Mouse (Mus musculus) MEL (cell line): Measurements from ENCODE around the gene Aldh1b1.

Experiments
- CTCF ChIP-seq, 3 experiments: IDR thresholded peaks in 2 of 3; conservative IDR thresholded peaks in 1 of 3; 2 replicates each; pipeline ENCODE4 v1.5.1; 2011 to 2012; ENCODE audit warnings: low read length in 3 of 3, low read depth in 2 of 3, mild to moderate bottlenecking in 2 of 3, improper control_type of control experiment in 1 of 3, inconsistent platforms in 1 of 3, mixed read lengths in 1 of 3, moderate library complexity in 1 of 3; ENCODE audit not compliant: control insufficient read depth in 1 of 3, insufficient read depth in 1 of 3, poor library complexity in 1 of 3, severe bottlenecking in 1 of 3
- E2F4 ChIP-seq: IDR thresholded peaks from 2 replicates; pipeline ENCODE4 v1.6.1; 2011; ENCODE audit warnings: low read depth, low read length, improper control_type of control experiment, borderline replicate concordance
- ELF1 ChIP-seq: IDR thresholded peaks from 2 replicates; pipeline ENCODE4 v1.6.1; 2014; ENCODE audit warnings: low read depth, mild to moderate bottlenecking, inconsistent platforms, low read length, improper control_type of control experiment, moderate library complexity
- EP300 ChIP-seq, 2 experiments: IDR thresholded peaks; 2 replicates each; pipeline ENCODE4 v1.6.1; 2011; ENCODE audit warnings: improper control_type of control experiment in 2 of 2, low read length in 2 of 2, low read depth in 1 of 2, mild to moderate bottlenecking in 1 of 2
- MAX ChIP-seq: IDR thresholded peaks from 2 replicates; pipeline ENCODE4 v1.6.1; 2011; ENCODE audit warnings: low read length, improper control_type of control experiment
- MEF2A ChIP-seq: IDR thresholded peaks from 2 replicates; pipeline ENCODE4 v1.6.1; 2014; ENCODE audit warnings: low read depth, mild to moderate bottlenecking, inconsistent platforms, low read length, improper control_type of control experiment; ENCODE audit not compliant: poor library complexity, insufficient replicate concordance, severe bottlenecking; ENCODE audit errors: extremely low read depth
- NELFE ChIP-seq: IDR thresholded peaks from 2 replicates; pipeline ENCODE4 v1.6.1; 2011; ENCODE audit warnings: low read depth, low read length, improper control_type of control experiment
- NRF1 ChIP-seq: IDR thresholded peaks from 2 replicates; pipeline ENCODE4 v1.6.1; 2014; ENCODE audit warnings: low read depth, mild to moderate bottlenecking, inconsistent platforms, low read length, improper control_type of control experiment, moderate library complexity; ENCODE audit not compliant: poor library complexity, insufficient read depth, severe bottlenecking
- TCF12 ChIP-seq: IDR thresholded peaks from 2 replicates; pipeline ENCODE4 v1.6.1; 2014; ENCODE audit warnings: low read depth, mild to moderate bottlenecking, inconsistent platforms, low read length, improper control_type of control experiment, moderate library complexity
- USF1 ChIP-seq: IDR thresholded peaks from 2 replicates; pipeline ENCODE4 v1.6.1; 2014; ENCODE audit warnings: low read depth, mild to moderate bottlenecking, inconsistent platforms, low read length, improper control_type of control experiment, moderate library complexity

DNA sequence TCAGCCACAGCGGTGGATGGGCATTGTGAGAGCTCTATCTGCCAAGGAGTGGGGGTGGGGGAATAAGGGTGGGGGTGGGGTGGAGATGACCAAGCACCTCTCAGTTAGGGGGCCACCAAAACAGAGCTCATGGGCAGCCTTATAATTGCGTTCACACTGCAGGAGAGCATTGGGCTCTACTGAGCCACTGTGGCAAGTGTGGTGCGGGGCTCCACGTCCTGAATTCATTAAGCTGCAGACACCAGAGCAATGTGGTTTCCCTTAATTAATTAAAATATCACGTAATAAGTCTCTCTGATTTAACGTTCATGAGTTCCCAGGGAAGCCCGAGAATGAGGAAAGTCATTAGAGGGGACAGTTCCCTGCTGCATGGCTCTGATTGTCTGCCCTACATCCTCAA is 9.2 kb downstream of the Aldh1b1 start:
- TF ChIP-seq CTCF (IDR thresholded peaks at IDR 0.05 in 2 of 3, conservative IDR thresholded peaks at IDR 0.05 in 1 of 3; ENCODE audit: control insufficient read depth in 1 of 3, insufficient read depth in 1 of 3, low read depth in 2 of 3, low read length in 3 of 3, poor library complexity in 1 of 3, severe bottlenecking in 1 of 3): no peak
- no peak for TF ChIP-seq ELF1
- no peak for TF ChIP-seq MAX
- no peak for TF ChIP-seq E2F4
- no peak for TF ChIP-seq NELFE
- no peak for TF ChIP-seq NRF1
- no peak for TF ChIP-seq USF1
- TF ChIP-seq TCF12: no peak
- no peak for TF ChIP-seq EP300 (IDR thresholded peaks at IDR 0.05; ENCODE audit: low read depth in 1 of 2, low read length in 2 of 2)
- no peak for TF ChIP-seq MEF2A
